Mouse (Mus musculus): ENCODE data around the gene Zer1.

DNA sequence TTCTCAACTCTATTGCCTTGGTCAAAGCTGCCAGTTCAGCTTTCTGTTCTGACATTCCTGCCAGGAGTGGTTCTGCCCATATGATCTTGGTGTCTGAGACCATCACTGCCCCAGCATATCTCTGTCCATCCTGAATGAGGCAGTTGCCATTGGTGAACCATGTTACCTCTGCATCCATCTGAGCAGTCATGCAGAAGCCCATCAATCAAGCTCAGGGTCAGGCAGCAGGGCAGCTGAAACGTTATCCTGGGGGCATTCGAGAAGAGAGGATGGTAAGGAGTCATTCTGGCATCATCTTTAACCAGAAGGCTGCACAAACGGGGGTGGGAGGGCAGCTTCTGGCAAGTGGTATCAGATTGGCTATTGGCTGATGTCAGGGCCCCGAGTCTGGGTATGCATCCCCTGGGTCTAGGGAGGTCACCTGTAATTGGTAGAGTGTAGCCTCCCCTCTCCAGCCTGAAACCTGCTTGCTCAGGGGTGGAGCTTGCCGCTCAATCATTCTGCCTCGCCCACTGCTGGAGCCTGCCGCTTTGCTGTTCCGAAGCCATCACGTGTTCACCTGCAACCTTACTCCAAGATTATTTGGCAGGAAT, 40.1 kb upstream of the Zer1 start:
- no peak for TF ChIP-seq CTCF (IDR thresholded peaks at IDR 0.05; ENCODE audit: borderline replicate concordance, extremely low read depth, insufficient read depth, insufficient read length)
- no peak for TF ChIP-seq POLR2A (IDR thresholded peaks at IDR 0.05; ENCODE audit: borderline replicate concordance, extremely low read depth, insufficient read depth, insufficient read length, poor library complexity, severe bottlenecking)

Data from brain, embryonic 14.5 days (tissue).